Mouse (Mus musculus) cortical plate, adult 2 months (tissue): ENCODE data around the gene Efna5. TPM values are rescaled to one million over a fixed set of nuclear protein-coding genes. Genes with fewer than 3 reads are reported as not detected.

Experiments used
- H3K27ac ChIP-seq: fragments of 200-500 bp; 2 replicates; pipeline ENCODE4 v1.5.1; 2012; ENCODE audit warnings: low read length, control low read depth, inconsistent platforms; ENCODE audit not compliant: insufficient read depth
- H3K4me1 ChIP-seq: fragments of 200-500 bp; 2 replicates; pipeline ENCODE4 v1.6.1; 2011; ENCODE audit warnings: low read length; ENCODE audit not compliant: control insufficient read depth, insufficient read depth
- H3K4me3 ChIP-seq: fragments of 200-500 bp; 2 replicates; pipeline ENCODE4 v1.5.1; 2011; ENCODE audit warnings: mild to moderate bottlenecking, low read length, control low read depth; ENCODE audit not compliant: insufficient read depth
- CTCF ChIP-seq: fragments of 200-500 bp; IDR thresholded peaks from 2 replicates; pipeline ENCODE4 v1.5.1; 2011; ENCODE audit warnings: mild to moderate bottlenecking, control low read depth, low read length; ENCODE audit not compliant: insufficient read depth; ENCODE audit errors: extremely low read depth
- POLR2A ChIP-seq: fragments of 200-500 bp; IDR thresholded peaks from 2 replicates; pipeline ENCODE4 v1.6.1; 2011; ENCODE audit warnings: mild to moderate bottlenecking, low read length, control low read depth; ENCODE audit not compliant: insufficient read depth; ENCODE audit errors: extremely low read depth
- polyA plus RNA-seq: library from polyadenylated mRNA; depleted of rRNA; stranded (reverse); fragments of >200 nt; gene quantifications from 2 replicates; pipeline ENCODE4 v1.2.3, GENCODE M21; 2012

Gene Efna5
- polyA plus RNA-seq, 1 experiment, result 14.8 TPM

DNA sequence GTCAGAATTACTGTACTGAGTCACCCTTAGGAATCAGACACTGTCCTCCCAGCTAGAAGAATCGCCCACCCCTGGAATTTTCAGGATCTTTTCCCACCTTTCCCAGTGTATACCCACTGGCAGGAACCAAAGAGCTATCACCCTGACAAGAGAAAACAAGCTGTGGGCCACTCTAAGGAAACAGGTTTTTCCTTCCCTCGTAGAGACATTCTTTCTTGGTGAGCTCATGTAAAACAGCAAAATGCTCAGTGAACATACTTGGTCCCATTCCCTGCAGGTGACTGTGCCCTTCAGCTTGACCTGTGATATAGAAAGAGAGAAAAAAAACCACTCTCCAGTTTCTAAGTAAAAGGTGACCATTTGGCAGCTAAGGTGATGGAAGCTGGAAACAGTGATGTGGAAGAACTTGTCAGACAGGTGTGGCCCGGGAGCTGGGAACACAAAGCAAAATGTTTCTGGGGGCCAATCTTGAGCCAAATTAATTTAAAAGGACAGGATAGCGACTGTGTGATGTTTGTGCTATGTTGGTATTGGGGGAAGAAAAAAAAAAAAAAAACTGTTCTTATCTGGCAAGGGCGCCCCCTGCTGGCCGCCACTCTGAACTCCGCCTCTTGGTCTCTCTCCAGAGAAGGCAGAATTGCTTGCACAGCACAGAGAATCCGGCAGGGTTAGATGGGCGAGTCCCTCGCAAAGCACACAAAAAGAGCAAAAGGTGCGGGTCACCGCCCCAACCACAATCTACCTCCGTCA is 97.4 kb downstream of the Efna5 start:
- H3K27ac ChIP-seq, result no peak overlapping the region

DNA sequence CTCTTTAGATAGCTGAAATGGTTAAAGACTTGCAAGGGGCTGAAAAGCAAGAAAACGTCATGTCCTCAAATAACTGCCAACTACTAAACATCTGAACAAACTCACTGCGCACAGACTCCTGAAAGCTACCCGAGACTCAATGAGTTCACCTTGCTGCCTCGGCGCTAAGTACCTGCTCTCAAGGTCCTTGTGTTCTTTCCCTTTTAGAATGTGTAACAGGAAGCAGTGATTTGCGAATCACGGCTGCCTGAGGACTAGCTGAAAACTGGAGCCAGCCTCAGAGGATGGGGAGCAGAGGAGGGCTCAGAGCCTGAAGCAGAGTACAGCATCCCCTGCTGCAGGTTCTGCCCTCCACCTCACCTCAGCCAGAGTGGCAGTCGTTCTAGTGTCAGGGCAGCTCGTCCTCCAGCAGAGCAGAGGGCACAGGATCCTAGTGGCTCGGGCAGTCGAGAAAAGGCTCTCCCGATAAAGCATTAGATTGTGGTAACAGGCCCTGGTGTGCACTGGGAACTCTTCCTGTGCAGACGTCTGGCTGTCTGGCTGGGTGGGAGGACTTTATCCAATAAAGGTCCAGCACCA is 98.2 kb downstream of the Efna5 start:
- H3K4me3 ChIP-seq, result no peak overlapping the region
- TF ChIP-seq CTCF (no peak), POLR2A (no peak)
- no peaks in the 10 kb centered on the region for H3K4me1 ChIP-seq
- H3K27ac ChIP-seq, result no peak overlapping the region

More for the DNA sequence above, 97.4 kb downstream of the Efna5 start:
- no peaks in the 10 kb centered on the region for H3K4me1 ChIP-seq
- TF ChIP-seq POLR2A (no peak), CTCF (peak; percentile 57)
- H3K4me3 ChIP-seq, result peak overlapping the region; percentile 27

DNA sequence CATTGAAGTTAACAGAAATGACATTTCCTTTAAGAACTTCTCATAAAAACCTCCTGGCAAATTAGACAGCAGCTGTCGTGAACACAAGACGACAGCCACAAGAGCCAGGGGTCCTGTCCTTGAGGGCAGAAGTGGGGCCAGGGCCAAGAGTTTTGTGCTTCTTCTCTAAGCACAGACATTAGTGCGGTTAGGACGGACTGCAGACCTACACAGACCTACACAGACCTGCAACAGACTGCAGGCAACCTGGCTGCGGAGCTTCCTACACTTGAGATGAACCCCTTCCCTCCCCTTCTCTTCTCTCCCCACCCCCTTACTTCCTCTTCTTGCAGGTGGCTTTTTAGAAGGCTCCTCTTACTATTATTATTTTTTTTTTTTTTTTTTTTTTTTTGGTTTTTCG is 100.0 kb downstream of the Efna5 start:
- Histone ChIP-seq H3K4me1 (no peaks in the 10 kb centered on the region; the same call in 1 of the 2 replicates), H3K27ac (no peak overlapping the region), H3K4me3 (no peak overlapping the region)
- TF ChIP-seq CTCF (no peak), POLR2A (no peak)

DNA sequence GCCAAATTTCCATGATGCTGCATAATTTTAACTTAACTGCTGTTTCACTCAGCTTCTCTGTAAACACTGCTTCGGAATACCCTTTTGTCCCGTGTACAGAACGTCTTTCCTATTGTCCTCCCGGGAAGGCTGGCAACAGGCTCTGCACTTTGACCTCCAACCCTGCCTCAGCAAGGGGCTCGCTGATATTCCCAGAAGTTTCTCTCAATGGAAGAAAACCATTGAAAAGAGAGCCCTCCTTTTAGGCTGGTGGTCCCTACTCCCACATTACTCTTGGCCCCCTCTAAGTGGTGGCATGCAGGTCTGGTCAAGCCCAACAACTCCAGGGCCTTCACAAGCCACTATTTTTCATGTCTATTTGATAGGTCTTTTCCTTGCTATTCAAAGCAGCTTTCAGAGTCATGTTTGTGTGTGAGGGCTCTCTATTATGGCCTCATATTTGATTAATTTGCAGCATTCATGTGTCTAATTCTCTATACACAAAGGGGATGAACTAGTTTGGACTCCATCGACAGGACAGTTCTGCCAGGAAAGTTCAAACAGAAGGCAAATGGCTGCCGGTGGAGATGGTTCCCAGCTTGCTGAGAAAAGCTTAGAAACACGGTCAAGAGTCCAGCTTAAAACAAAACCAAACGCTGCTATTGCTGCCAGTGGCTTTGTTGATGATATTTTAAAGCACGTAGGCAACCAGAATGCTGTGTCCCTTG is 103.1 kb downstream of the Efna5 start:
- Histone ChIP-seq H3K27ac (no peak overlapping the region), H3K4me3 (no peak overlapping the region), H3K4me1 (no peaks in the 10 kb centered on the region; the same call in 1 of the 2 replicates)
- TF ChIP-seq POLR2A, result no peak
- TF ChIP-seq CTCF, result no peak

DNA sequence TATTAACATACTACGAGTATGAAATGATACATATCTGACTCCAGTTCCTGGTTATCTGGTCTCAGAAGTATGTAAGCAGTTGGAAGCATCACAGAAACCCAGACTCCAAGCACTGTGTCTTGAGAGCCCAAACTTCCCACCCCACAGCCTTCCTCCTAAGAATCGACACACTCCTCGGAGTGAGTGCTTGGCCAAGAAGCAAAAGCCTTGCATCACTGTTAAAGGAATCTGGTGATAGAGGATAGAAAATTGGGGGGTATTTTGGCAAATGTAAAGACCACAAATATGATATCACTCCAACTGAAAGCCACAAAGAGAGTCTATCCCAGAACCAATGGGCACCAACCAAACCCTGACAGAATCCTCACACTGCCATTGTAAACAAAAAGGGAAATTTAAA is 104.4 kb downstream of the Efna5 start:
- TF ChIP-seq POLR2A (no peak), CTCF (no peak)
- H3K4me1 ChIP-seq, result no peaks in the 10 kb centered on the region; the same call in 1 of the 2 replicates
- no peak overlapping the region for H3K4me3 ChIP-seq
- no peak overlapping the region for H3K27ac ChIP-seq

DNA sequence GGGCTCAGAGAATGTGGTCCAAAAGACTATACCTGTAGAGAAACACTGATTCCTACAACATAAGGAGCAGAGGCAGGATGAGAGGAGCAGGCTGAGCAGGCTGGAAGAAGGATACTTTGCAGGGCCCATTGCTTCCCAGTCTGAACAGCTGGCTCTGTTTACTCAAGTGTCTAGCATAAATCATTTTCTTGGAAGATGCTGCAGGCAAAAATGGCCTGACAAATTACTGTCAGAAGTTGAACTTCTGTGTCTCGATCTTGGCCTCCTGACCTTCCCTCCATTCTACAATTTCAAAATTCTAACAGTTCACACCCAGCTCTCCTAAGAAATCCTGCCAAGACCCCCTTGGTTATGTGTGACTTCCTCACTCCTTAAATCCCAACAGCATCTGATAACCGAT is 105.1 kb downstream of the Efna5 start:
- H3K27ac ChIP-seq, result no peak overlapping the region
- no peaks in the 10 kb centered on the region; the same call in 1 of the 2 replicates for H3K4me1 ChIP-seq
- no peak overlapping the region for H3K4me3 ChIP-seq
- TF ChIP-seq CTCF (no peak), POLR2A (no peak)

DNA sequence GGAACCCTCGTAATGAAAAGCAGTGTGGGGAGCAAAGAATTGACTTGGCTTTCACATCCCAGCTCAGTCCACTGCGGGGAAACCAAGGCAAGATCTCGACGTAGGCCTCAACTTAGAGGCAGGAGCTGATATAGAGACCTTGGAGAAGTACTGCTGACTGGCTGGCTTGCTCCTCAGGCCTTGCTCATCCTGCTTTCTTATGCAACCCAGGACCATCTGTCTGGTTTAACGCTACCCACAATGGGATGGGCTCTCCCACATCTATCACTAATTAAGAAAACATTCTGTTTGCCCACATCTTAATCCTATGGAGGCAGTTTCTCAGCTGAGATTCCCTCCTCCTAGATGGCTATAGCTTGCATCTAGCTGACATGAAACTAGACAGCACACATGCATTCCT is 105.7 kb downstream of the Efna5 start:
- no peak overlapping the region for H3K4me3 ChIP-seq
- no peak overlapping the region for H3K27ac ChIP-seq
- no peaks in the 10 kb centered on the region; the same call in 1 of the 2 replicates for H3K4me1 ChIP-seq
- no peak for TF ChIP-seq POLR2A
- TF ChIP-seq CTCF, result no peak

DNA sequence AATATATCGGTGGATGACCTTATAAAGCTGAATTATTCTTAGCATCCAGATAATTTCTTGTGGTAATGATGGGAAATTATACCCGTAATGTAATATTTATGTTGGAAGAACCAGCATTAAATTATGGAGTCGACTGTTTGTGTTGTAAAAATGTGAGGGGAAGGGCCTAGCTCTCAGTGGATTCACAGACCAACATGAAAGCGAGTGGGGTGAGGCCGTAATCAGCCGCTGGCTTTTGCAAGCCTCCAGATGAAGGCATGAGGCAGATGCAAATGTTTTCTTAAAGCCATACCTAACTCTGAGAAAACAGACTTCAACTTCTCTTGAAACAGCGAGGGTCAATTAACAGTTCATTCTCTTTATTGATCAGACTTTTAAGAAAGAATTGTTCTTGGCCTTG is 106.4 kb downstream of the Efna5 start:
- H3K27ac ChIP-seq, result no peak overlapping the region
- no peak overlapping the region for H3K4me3 ChIP-seq
- H3K4me1 ChIP-seq, result no peaks in the 10 kb centered on the region; the same call in 1 of the 2 replicates
- TF ChIP-seq POLR2A, result no peak
- TF ChIP-seq CTCF, result no peak

DNA sequence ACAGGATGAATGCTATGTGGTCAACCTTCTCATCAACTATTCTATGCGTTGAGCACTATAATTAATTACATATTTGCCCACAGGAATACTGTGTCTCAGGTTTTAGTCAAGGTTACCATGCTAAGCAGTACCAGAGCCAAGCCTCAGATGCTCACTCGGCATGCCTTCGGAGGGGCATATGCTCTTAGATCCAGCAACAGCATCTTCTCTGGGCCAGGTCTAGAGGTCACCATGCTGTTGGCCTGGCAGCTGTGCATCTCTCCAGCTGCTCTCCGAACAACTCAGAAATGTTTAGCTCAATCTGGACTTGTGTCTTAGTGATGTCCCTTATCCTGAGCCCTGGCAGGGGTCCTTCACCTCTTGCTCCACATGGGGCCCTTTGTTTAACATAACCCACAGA is 114.4 kb downstream of the Efna5 start:
- H3K4me3 ChIP-seq, result no peak overlapping the region
- no peaks in the 10 kb centered on the region for H3K4me1 ChIP-seq
- H3K27ac ChIP-seq, result no peak overlapping the region
- TF ChIP-seq POLR2A (no peak), CTCF (no peak)

DNA sequence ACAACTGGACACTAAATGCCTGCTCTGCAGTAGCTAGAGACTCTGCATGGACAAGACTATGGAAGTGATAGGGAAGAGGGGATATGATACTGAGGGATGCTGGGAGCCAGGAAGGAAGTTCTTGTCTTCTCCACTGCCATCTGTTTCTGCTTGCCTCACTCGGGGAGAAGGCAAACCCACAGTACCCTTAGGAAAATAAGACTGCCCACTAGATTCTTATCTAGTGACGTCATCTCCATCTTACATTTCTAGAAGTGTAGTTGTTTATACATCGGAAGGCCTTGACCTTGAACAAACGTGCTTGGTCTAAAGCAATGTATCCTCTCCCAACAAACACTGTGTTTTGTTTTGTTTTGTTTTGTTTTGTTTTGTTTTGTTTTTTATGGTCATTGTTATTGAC is 116.0 kb downstream of the Efna5 start:
- no peak for TF ChIP-seq POLR2A
- TF ChIP-seq CTCF, result no peak
- Histone ChIP-seq H3K4me3 (no peak overlapping the region), H3K4me1 (no peaks in the 10 kb centered on the region), H3K27ac (no peak overlapping the region)
